Mouse (Mus musculus) cerebellum, adult 9-10 months (tissue): ENCODE measurements around the gene Crebl2.
A peak's percentile ranks its signal among the peaks of the same experiment; 100 is the strongest.

ENCODE experiments used
- DNase-seq: peaks from one replicate; pipeline ENCODE4 v3.0.0; 2022

The Crebl2 gene

GRCm38 (mm10) chr6:134822844-134823243 lies 7.1 kb upstream of the Crebl2 start:
- no peak for DNase-seq

GRCm38 (mm10) chr6:134830776-134831175 lies 822 bp downstream of the Crebl2 start:
- no peak for DNase-seq

GRCm38 (mm10) chr6:134834585-134835251 lies 4.8 kb downstream of the Crebl2 start:
- DNase-seq = no peak

- no peak for DNase-seq
These were observed 8.2 kb downstream of the Crebl2 start for GRCm38 (mm10) chr6:134838111-134838510.

- DNase-seq = no peak
These were observed 10.4 kb downstream of the Crebl2 start for GRCm38 (mm10) chr6:134840346-134840745.

GRCm38 (mm10) chr6:134845726-134846125 lies 15.8 kb downstream of the Crebl2 start:
- DNase-seq = no peak

GRCm38 (mm10) chr6:134846308-134846707 lies 16.4 kb downstream of the Crebl2 start:
- no peak for DNase-seq

- DNase-seq = no peak
These were observed 17.6 kb downstream of the Crebl2 start for GRCm38 (mm10) chr6:134847550-134847949.

GRCm38 (mm10) chr6:134848197-134848890 lies 18.4 kb downstream of the Crebl2 start:
- peak; percentile 35 for DNase-seq

GRCm38 (mm10) chr6:134849461-134849860 lies 19.5 kb downstream of the Crebl2 start:
- no peak for DNase-seq

GRCm38 (mm10) chr6:134849985-134850384 lies 20.0 kb downstream of the Crebl2 start:
- no peak for DNase-seq

- DNase-seq = no peak
These were observed 24.8 kb downstream of the Crebl2 start for GRCm38 (mm10) chr6:134854782-134855181.

GRCm38 (mm10) chr6:134855926-134856325 lies 26.0 kb downstream of the Crebl2 start:
- DNase-seq = no peak

- no peak for DNase-seq
These were observed 29.1 kb downstream of the Crebl2 start for GRCm38 (mm10) chr6:134859021-134859420.

- DNase-seq = no peak
These were observed 30.3 kb downstream of the Crebl2 start for GRCm38 (mm10) chr6:134860275-134860674.

- no peak for DNase-seq
These were observed 31.4 kb downstream of the Crebl2 start for GRCm38 (mm10) chr6:134861386-134861785.

GRCm38 (mm10) chr6:134862671-134863104 lies 32.7 kb downstream of the Crebl2 start:
- no peak for DNase-seq

GRCm38 (mm10) chr6:134863146-134863545 lies 33.2 kb downstream of the Crebl2 start:
- DNase-seq = peak; percentile 95

- no peak for DNase-seq
These were observed 36.2 kb downstream of the Crebl2 start for GRCm38 (mm10) chr6:134866113-134866512.

- DNase-seq = no peak
These were observed 37.4 kb downstream of the Crebl2 start for GRCm38 (mm10) chr6:134867325-134867724.

- DNase-seq = no peak
These were observed 40.3 kb downstream of the Crebl2 start for GRCm38 (mm10) chr6:134870209-134870742.

GRCm38 (mm10) chr6:134870887-134871286 lies 40.9 kb downstream of the Crebl2 start:
- no peak for DNase-seq

GRCm38 (mm10) chr6:134872236-134872635 lies 42.3 kb downstream of the Crebl2 start:
- DNase-seq = no peak

GRCm38 (mm10) chr6:134873018-134873417 lies 43.1 kb downstream of the Crebl2 start:
- DNase-seq = no peak
